Mouse (Mus musculus): Measurements from ENCODE around the gene Slc24a5.

The Slc24a5 gene

DNA sequence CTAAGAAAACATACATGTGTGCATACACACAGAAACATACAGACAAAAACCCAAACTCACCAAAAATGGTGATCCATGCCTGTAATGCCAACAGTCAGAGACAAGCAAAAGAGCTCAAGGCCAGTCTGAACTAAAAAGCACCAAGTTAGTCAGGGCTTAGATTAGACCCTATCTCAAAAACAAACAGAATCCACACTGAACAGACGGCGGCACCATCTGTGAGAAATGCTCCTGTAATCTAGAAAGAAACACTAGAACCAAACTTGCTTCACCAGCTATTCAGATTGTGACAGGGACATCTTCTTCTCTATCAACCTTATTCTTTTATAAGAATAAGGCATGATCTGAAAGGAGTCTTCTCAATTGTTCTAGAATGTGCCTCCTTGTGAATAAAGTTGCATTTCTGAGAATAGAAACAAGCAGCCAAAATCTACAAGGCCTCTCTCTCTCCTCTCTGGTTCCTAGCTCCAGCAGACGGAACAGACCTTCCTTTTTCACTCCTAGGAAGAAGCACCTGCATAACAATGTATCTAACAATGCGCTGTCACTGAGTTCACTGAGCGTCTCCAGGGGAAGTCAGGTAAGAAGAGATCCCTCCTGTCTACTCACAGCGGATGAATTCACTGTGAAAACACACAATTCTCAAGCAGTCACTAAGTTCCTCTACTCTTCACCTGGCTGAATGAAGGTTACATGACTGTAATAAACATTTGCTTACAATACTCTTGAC lies 51.6 kb downstream of the Slc24a5 start:
- DNase-seq (ENCODE audit: low spot score in 2 of 2) = no peak

DNA sequence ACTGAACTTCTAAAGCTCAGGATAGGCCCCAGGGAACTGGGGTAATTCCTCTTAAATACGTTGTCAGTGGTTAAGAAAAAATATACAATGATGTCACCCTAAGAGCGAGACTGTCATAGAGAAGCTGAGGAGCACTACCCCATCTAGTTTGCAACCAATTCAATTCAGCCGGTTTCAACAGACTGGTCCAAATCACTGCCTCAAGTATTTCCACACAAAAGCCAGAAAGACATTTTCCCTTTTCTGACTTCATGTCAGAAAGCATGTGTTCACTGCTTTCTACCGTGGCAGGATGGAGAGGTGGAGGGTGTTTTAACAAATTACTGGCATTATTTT lies 54.3 kb downstream of the Slc24a5 start:
- no peak for DNase-seq (ENCODE audit: low spot score in 2 of 2)

DNA sequence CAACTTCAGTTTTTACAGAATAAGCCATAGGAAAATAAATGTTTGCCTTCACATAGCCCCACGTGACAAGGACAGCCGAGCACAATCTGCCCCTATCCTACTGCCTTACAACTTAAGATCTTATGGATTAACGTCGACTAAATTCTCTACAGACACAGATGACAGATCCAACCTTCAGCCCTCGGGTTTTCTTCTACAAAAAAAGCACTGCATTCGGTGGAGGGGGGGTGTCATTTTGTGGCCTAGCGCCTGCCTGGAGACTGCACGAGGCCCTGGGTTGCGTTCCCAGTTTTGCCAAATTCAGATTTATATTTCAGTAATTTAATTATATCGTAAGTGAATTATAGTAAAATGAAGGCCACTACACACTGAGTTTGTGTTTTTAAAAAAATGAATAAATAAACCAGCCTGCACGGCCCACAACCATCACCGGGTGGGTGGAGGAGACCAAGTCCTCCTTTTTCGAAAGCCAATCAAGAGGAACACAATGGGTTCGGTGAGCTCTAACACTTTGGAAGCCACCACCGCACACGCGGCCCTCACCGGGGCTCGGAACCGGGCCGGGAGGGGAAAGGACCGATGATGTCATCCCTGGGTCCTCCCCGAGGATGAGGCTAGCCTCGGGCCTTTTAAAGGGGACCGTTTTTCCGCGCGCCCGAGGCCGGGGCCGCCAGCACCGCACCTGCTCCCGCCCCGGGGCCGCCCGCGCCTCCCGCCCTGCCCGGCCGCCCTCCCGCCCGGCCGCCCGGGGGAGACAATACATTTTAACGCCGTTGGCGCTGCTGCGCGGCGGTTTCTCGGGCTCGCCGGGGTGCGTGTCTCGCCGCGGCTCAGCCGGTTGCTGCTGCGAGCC lies 54.9 kb downstream of the Slc24a5 start:
- peak; percentile 31 to 50 for DNase-seq (ENCODE audit: low spot score in 2 of 2)

DNA sequence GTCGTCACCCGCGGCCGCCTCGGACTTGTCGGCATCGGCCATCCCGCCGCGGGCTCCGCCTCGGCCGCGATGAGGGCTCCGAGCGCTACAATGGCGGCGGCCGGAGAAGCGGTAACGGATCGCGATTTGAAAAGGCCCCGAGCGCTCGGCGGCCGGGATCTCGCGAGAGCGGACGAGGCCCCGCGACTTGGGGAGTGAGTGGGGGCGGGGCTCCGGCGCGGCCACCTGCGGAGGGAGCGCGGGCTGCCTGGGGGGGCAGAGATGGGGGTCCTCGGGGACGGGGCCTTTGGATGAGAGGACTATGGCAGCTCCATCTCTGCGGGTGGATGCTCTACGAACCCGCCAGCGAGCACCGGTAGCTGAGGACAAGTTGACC lies 55.5 kb downstream of the Slc24a5 start, which contains the start of gene Myef2:
TSS of gene Myef2 (minus strand) at position 185 of the 376 bp plus-strand sequence.
- peak; percentile 58 to 69 for DNase-seq (ENCODE audit: low spot score in 2 of 2)

DNA sequence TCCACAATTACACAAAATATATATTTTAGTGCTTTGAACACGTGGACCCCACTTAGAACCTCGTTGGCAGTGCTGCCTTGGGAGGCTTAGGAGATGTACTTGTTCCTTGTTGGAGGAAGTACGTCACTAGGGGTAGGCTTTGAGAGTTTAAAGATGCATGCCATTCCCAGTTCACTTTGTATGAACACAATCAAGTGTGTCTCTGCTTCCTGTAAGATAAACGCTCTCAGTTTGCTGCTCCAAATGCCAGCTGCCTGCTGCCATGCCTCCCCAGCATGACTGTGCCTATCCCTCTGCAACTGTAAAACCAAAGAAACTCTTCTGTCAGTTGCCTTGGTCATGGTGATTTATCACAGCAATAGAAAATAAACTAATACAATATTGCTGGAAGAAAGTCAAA lies 57.9 kb downstream of the Slc24a5 start:
- no peak for DNase-seq (ENCODE audit: low spot score in 2 of 2)

DNA sequence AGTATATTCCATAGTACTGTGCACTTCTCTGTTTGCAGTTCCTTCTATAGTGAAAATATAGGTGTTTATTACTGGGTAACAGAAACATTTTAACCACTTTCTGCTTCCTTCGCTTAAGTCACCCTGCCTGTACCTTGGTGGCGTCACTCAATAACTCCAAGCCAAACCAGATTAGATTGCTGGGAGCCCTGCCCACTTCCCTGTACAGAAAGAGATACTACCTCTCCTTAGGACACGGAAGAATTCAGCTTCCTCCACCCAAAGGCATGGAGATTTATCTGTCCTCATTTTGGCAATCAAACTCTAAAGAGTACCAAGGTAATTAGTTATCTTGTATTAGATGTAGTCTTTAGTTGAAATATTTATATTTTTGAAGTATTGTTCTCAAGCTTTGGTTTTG lies 58.9 kb downstream of the Slc24a5 start:
- no peak for DNase-seq (ENCODE audit: low spot score in 2 of 2)

DNA sequence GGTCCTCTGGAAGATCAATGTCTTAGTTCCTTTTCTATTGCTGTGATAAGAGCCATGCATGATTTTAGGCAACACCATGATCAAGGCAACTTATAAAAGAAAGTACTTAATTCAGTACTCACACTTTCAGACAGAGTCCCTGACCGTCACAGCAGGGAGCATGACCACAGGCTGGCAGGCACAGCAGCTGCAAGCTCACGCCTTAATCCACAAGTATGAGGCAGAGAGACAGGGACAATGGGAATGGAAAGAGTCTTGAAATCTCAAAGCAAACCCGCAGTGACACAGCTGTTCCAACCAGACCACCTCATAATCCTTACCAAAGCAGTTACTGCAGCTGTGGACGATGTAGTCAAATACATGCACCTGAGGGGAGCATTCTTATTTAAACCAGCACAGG lies 66.2 kb downstream of the Slc24a5 start:
- no peak for DNase-seq (ENCODE audit: low spot score in 2 of 2)

DNA sequence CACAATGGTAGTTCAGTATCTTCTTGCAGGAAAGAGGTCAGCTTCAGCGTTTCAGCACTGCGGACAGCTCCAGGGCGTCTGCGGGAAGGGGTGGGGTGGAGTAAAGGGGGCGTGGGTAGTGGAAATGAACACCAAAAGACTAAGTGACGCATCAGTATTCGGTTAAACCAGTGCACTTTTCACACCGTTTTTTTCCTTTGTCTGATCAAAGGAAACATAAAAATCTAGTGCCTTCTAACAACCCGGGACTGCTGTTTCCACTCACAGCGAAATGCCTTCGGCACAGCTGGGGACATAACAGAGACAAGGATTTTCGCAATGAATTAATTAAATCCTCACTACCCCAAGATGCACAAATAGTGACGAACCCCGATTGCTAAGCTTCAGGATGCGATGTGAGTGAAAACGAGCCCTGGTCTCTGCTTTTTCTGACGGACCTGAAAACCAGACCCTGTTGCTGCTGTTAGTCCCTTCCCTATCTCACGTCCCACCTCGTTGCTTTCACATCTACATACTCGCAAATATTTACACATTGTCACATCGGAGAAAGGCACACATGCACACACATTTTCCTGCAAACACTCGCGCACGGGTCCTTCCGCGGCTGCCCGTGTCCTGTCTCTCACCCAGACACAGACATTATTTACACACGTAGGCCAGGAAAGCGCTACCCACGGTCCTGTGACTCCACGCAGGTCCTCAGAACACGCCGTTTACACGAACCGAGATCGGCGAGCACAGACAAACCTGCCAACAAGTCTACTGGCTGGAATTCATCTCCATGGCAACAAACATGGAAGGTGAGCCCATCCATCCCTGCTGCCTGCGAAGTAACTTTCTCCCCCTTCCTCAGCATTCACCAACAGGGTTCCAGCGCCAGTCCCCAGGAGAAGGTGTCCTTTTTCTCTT lies 68.2 kb downstream of the Slc24a5 start, which contains the start of gene Ctxn2:
TSS of gene Ctxn2 (plus strand) at position 790 of the 909 bp plus-strand sequence.
- DNase-seq (ENCODE audit: low spot score in 2 of 2) = peak; percentile 47 to 51

DNA sequence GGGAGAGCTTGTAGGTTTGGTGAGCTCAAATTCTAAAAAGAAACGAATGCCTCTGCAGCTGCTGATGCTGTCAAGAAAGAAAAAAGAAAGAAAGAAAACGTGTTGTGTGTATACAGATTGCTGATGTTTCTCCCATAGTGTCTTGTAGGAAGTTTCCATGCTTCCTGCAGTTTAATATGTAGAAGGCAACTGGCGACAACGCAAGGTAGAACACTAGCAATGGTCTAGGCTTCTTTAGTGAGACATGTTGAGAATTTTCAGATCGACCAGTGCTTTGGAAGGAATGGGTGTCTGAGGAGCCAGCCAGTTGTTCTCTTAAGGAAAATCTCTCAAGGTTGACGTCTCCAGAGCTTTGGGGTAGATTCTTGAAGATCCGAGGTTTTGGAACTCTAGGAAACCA lies 68.9 kb downstream of the Slc24a5 start:
- DNase-seq (ENCODE audit: low spot score in 2 of 2) = no peak

All from urinary bladder, adult 18-20 months (tissue).